Mouse (Mus musculus): ENCODE data around the gene Efhd1. TPM values are rescaled to one million over a fixed set of nuclear protein-coding genes. Genes with fewer than 3 reads are reported as not detected.

Efhd1 gene
- polyA plus RNA-seq, 1 experiment from 2014 or later: 0.54 TPM

DNA sequence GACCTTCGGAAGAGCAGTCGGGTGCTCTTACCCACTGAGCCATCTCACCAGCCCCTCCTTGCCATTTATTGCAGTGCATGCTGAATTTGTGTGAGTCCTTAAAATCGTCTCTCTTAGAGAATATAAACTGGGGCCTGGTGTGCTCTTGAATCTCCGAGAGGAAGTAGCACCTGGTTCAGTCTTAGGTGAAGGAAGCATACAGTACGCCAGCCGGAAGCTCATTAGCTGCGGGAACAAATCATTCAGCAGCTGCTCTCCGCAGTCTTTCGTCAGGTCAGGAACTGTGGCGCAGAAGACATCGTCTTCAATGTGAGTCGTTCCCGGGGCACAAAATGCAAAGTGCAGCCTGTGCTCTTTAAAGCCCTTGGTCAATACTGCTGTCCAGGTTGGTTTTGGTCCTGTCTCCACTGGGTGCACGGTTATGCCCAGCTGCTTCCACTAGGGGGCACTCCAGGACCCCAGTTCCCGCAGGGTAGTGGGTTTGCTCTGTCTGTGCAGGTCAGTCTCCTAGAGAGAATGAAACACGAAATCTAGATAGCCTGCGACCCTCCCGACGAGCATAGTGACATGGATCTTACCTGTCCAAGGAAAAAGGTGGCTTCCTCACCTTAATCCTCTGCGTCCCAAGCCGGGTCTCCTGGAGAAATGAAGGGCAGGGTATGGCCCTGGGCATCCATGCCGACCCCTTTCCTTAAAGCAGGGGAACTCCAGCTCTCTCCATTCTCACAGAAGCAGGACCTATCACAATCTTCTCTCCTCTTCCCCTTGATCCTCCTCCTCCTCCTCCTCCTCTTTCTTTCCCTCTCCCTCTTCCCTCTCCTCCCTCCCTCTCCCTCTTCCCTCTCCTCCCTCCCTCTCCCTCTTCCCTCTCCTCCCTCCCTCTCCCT, 18.0 kb upstream of the Efhd1 start:
- H3K4me1 ChIP-seq: 0 out of 2 replicates have a peak, but pooled peaks cover 3% of the 10 kb centered on the region
- no peaks in the 10 kb centered on the region for H3K27me3 ChIP-seq
- no peak overlapping the region for H3K9ac ChIP-seq (replicated peaks)
- H3K36me3 ChIP-seq: no peaks in the 10 kb centered on the region
- WGBS: 30% methylated on average over 22 of the region's 22 CpGs
- no peaks in the 10 kb centered on the region for H3K9me3 ChIP-seq
- 0 out of 2 replicates have a peak overlapping the region, but pooled peaks have one; percentile 8 for H3K4me2 ChIP-seq (replicated peaks)
- H3K27ac ChIP-seq (replicated peaks): no peak overlapping the region
- peak; percentile 82 for ATAC-seq (ENCODE audit: low FRiP score, low read depth)
- H3K4me3 ChIP-seq: no peak overlapping the region

- ATAC-seq (ENCODE audit: low FRiP score, low read depth): no peak
- Histone ChIP-seq H3K27ac (replicated peaks) (no peak overlapping the region), H3K36me3 (no peaks in the 10 kb centered on the region), H3K9ac (replicated peaks) (no peak overlapping the region), H3K27me3 (no peaks in the 10 kb centered on the region), H3K4me1 (no peaks in the 10 kb centered on the region), H3K9me3 (no peaks in the 10 kb centered on the region), H3K4me3 (no peak overlapping the region), H3K4me2 (replicated peaks) (no peak overlapping the region)
- WGBS: 55% methylated on average over 5 of the region's 5 CpGs
These were observed 12.0 kb upstream of the Efhd1 start for GRCm38 (mm10) chr1:87252040-87252609.

DNA sequence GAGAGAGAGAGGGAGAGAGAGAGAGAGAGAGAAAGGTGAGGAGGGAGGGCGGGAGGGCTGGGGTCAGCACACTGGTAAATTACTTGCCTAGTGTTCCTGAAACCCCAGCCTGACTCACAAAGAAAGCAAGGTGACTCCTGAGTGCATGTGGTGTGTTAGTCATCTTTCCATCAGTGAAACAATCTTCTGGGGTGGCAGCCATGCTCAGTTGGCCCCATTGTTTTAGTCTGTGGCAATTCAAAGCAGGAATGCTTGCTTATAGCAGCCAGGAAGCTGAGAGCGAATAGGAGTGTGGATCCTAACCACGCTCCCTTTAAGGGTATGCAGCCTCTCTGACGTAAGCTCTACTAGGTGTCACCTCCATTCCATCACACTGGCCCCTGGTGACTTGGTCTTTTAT, 9.0 kb upstream of the Efhd1 start:
- peaks cover 8% of the 10 kb centered on the region; the same call in 1 of the 2 replicates for H3K4me1 ChIP-seq
- no peak for ATAC-seq (ENCODE audit: low FRiP score, low read depth)
- H3K27me3 ChIP-seq: peaks cover 22% of the 10 kb centered on the region
- H3K4me3 ChIP-seq: no peak overlapping the region
- H3K4me2 ChIP-seq (replicated peaks): no peak overlapping the region
- no peaks in the 10 kb centered on the region for H3K36me3 ChIP-seq
- WGBS: 75% methylated on average over 4 of the region's 4 CpGs
- H3K27ac ChIP-seq (replicated peaks): no peak overlapping the region
- H3K9ac ChIP-seq (replicated peaks): no peak overlapping the region
- no peaks in the 10 kb centered on the region for H3K9me3 ChIP-seq

GRCm38 (mm10) chr1:87257691-87258090, 6.5 kb upstream of the Efhd1 start:
- H3K36me3 ChIP-seq: no peaks in the 10 kb centered on the region
- H3K27me3 ChIP-seq: peaks cover 41% of the 10 kb centered on the region
- H3K4me1 ChIP-seq: peaks cover 8% of the 10 kb centered on the region
- H3K4me3 ChIP-seq: no peak overlapping the region
- ATAC-seq (ENCODE audit: low FRiP score, low read depth): no peak
- H3K4me2 ChIP-seq (replicated peaks): no peak overlapping the region
- H3K9ac ChIP-seq (replicated peaks): no peak overlapping the region
- WGBS: 10% methylated on average over 11 of the region's 11 CpGs
- no peaks in the 10 kb centered on the region for H3K9me3 ChIP-seq
- H3K27ac ChIP-seq (replicated peaks): no peak overlapping the region

DNA sequence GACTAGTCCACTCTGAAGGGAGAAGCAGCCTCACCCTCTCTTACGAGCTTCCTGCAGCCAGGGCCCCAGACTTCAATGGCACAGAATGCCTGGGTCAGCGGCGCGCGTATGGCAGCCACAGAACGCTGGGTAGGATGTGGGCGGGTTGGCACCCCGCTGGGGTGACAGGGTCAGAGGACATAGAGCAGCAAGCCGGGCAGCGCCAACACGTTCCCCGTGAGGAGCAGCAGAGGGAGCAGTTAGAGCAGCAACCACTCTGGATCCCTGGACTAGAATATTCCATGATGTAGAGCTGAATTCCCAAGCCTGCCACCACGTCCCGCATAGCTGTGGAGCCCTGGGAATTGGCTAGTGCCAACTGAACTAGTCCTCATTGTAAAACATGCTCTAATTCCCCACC, 5.7 kb upstream of the Efhd1 start:
- 13% methylated on average over 14 of the region's 14 CpGs for WGBS
- H3K36me3 ChIP-seq: no peaks in the 10 kb centered on the region
- H3K4me1 ChIP-seq: peaks cover 15% of the 10 kb centered on the region
- H3K27me3 ChIP-seq: peaks cover 49% of the 10 kb centered on the region
- no peak overlapping the region for H3K4me3 ChIP-seq
- ATAC-seq (ENCODE audit: low FRiP score, low read depth): no peak
- no peaks in the 10 kb centered on the region for H3K9me3 ChIP-seq
- no peak overlapping the region for H3K27ac ChIP-seq (replicated peaks)
- no peak overlapping the region for H3K4me2 ChIP-seq (replicated peaks)
- H3K9ac ChIP-seq (replicated peaks): no peak overlapping the region

- Histone ChIP-seq H3K4me1 (peaks cover 24% of the 10 kb centered on the region), H3K36me3 (no peaks in the 10 kb centered on the region), H3K4me2 (replicated peaks) (no peak overlapping the region), H3K27ac (replicated peaks) (no peak overlapping the region), H3K27me3 (peaks cover 57% of the 10 kb centered on the region), H3K9ac (replicated peaks) (no peak overlapping the region), H3K9me3 (no peaks in the 10 kb centered on the region), H3K4me3 (no peak overlapping the region)
- 78% methylated on average over 2 of the region's 2 CpGs for WGBS
- no peak for ATAC-seq (ENCODE audit: low FRiP score, low read depth)
These were observed 4.8 kb upstream of the Efhd1 start for GRCm38 (mm10) chr1:87259316-87259715.

DNA sequence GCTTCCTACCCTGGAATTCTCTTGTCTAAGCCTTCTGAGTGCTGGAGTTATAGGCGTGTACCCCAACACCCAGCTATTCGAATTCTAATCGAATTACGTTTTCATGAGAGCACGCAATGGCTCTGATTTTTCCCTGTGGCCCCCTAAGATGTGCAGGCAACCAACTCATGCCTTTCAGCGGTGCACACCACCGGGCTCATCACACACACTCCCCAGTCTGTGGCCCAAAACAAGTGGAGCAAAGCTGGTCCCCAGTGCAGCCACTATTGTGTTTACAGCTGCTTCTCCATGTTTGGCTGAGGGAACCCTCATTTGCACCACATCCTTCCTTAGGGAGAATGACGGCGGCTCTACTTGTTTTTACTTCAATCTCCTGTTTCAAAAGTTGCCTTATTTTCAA, 906 bp upstream of the Efhd1 start:
- WGBS: 2% methylated on average over 9 of the region's 9 CpGs
- Histone ChIP-seq H3K27me3 (peaks cover 89% of the 10 kb centered on the region), H3K4me2 (replicated peaks) (peak overlapping the region; percentile 97), H3K9me3 (no peaks in the 10 kb centered on the region), H3K9ac (replicated peaks) (no peak overlapping the region), H3K4me3 (no peak overlapping the region), H3K4me1 (peaks cover 31% of the 10 kb centered on the region), H3K36me3 (no peaks in the 10 kb centered on the region), H3K27ac (replicated peaks) (no peak overlapping the region)
- ATAC-seq (ENCODE audit: low FRiP score, low read depth): no peak

DNA sequence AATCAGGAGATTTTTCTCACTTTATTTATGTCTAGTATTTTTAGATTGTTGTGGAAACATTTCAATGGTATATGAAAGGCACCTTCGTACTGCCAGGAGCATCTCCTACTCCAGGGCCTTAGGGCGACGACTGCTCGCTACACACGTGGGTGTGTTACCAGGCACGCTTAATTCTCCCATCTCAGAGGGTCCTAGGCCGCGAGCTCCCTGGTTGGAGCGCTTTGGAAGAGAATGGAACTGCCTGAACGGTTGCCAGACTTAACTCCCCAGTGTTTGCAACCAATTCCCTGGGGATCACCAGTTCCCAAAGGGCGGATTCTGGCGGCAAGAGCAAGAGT, 398 bp upstream of the Efhd1 start:
- Histone ChIP-seq H3K9me3 (no peaks in the 10 kb centered on the region), H3K36me3 (no peaks in the 10 kb centered on the region), H3K9ac (replicated peaks) (peak overlapping the region; percentile 49; the same call in 1 of the 2 replicates), H3K4me2 (replicated peaks) (peak overlapping the region; percentile 97), H3K4me1 (peaks cover 29% of the 10 kb centered on the region), H3K27me3 (peaks cover 89% of the 10 kb centered on the region), H3K27ac (replicated peaks) (no peak overlapping the region), H3K4me3 (peak overlapping the region; percentile 53)
- 0 out of 2 replicates have a peak, but pooled peaks have one; percentile 34 for ATAC-seq (ENCODE audit: low FRiP score, low read depth)
- WGBS: 2% methylated on average over 12 of the region's 12 CpGs

GRCm38 (mm10) chr1:87265200-87265599, 1.0 kb downstream of the Efhd1 start:
- H3K4me3 ChIP-seq: peak overlapping the region; percentile 53
- ATAC-seq (ENCODE audit: low FRiP score, low read depth): no peak
- peak overlapping the region; percentile 97 for H3K4me2 ChIP-seq (replicated peaks)
- no peaks in the 10 kb centered on the region for H3K36me3 ChIP-seq
- no peak overlapping the region for H3K9ac ChIP-seq (replicated peaks)
- no peak overlapping the region for H3K27ac ChIP-seq (replicated peaks)
- peaks cover 31% of the 10 kb centered on the region for H3K4me1 ChIP-seq
- peaks cover 94% of the 10 kb centered on the region for H3K27me3 ChIP-seq
- no peaks in the 10 kb centered on the region for H3K9me3 ChIP-seq
- WGBS: 1% methylated on average over 13 of the region's 13 CpGs

- 26% methylated on average over 8 of the region's 8 CpGs for whole genome bisulfite sequencing
- Histone ChIP-seq H3K4me1 (peaks cover 44% of the 10 kb centered on the region), H3K27me3 (peaks cover 88% of the 10 kb centered on the region)
These were observed 2.3 kb downstream of the Efhd1 start for GRCm38 (mm10) chr1:87266296-87267090.

DNA sequence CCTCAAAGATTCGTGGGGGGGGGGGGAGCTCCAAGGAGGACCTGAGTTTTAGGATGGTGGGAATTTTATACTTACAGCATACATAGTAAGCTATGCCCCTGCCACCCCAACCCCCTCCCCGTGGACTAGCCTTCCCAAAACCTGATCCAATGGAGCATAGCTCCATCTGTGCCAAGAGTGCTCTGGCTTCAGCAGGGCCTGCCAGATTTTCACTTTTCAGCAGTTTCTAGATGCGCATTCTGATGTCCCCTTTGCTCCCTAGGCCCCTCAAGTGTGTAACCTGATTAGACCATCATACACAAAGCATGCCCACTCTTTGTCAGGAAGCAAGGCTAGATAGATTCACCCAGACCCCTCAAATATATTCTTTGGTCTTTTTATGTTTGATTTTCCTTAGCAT, 6.0 kb downstream of the Efhd1 start:
- H3K4me1 ChIP-seq: peaks cover 20% of the 10 kb centered on the region
- H3K36me3 ChIP-seq: no peaks in the 10 kb centered on the region
- ATAC-seq (ENCODE audit: low FRiP score, low read depth): no peak
- peaks cover 56% of the 10 kb centered on the region for H3K27me3 ChIP-seq
- 17% methylated on average over 3 of the region's 3 CpGs for WGBS
- H3K9me3 ChIP-seq: no peaks in the 10 kb centered on the region
- H3K4me3 ChIP-seq: no peak overlapping the region
- H3K27ac ChIP-seq (replicated peaks): peak overlapping the region; percentile 20; the same call in 1 of the 2 replicates
- H3K9ac ChIP-seq (replicated peaks): no peak overlapping the region
- 0 out of 2 replicates have a peak overlapping the region, but pooled peaks have one; percentile 31 for H3K4me2 ChIP-seq (replicated peaks)

More at GRCm38 (mm10) chr1:87266296-87267090, 2.3 kb downstream of the Efhd1 start:
- H3K4me2 ChIP-seq (replicated peaks): no peak overlapping the region
- H3K9me3 ChIP-seq: no peaks in the 10 kb centered on the region
- no peak overlapping the region for H3K9ac ChIP-seq (replicated peaks)
- H3K27ac ChIP-seq (replicated peaks): no peak overlapping the region
- no peak for ATAC-seq (ENCODE audit: low FRiP score, low read depth)
- no peaks in the 10 kb centered on the region for H3K36me3 ChIP-seq
- no peak overlapping the region for H3K4me3 ChIP-seq

Data from midbrain, embryonic 12.5 days (tissue).